Mouse (Mus musculus): ENCODE measurements at regions not wholly inside any gene's neighbourhood (a gene's known extent, or its start where the extent isn't known, plus 50 kb on each side); places are given as distances from the start of the nearest gene placed in this dataset.
A peak's percentile ranks its signal among the peaks of the same experiment; 100 is the strongest.

DNA sequence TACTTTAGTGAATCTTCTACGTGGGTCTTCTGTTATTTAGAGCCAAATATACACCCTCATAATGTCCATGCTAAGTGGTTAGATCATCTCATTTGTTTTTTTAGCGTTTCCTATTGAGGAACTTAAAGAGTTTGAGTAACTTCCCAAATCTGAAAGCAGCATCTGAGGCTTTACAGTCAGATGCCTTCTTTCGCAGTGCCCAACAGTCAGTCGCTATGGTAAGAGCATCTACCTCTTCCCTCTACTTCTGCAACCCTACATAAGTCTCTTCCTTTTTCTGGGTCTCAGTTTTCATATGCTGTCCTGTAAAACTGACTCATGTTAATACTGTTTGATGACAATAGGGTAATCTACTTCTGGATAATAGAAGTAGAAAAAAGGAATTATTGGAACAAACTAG lies 146.8 kb downstream of the Ktn1 start:
- DNase-seq: no peak

DNA sequence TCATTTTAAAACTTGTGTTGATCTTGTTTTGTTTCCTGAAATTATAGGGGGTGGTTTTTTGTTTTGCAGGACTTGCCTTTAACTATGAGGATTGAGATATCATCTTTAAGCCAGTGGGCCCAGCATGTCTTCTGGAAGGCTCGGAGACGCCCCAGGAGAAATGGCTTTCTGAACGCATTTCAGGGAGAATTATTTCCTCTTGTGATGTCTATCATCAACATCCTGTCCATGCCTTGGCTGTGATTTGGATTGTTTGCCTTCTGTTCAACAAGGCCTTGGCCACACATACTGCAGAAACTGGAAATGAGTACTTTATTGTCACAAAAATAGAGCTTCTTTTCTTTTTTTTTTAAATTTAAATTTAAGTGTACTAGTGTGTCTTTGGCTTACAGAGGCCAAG lies 150.0 kb downstream of the Ktn1 start:
- DNase-seq: no peak

DNA sequence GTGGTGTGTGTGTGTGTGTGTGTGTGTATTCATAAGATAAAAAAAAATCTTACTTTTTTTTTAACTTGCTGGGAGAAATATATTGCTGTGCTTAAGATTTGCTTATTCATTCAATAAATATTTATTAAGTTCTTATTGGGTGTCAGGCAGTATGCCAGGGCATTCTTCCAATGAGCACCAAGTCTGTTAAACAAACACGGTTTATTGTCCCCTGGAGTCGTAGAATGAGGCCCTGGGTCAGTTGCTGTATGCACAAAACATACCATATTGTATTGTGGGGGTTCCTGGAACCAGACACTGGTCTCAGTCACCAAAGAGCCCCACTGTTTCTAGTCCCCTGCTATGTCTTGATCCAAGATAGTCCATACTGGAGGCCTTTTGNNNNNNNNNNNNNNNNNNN lies 151.3 kb downstream of the Ktn1 start:
- peak; percentile 77 for DNase-seq

DNA sequence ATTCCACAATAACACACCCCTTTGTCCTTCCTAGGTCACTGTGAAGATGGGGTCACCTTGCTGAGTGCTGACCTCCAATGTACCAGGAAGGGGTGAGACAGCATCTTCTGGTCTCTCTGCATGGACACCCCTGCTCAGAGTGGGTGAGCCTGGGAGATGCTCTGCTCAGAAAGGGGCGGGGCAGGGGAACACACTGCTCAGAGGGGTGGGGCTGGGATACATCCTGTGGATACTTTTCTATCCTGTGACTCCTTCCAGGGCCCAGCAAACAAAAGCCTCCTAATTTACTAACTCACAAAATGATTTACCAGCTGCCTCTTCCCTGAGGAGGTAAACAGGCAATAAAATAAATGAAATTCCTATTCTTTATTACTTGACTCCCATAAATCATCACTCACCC lies 157.0 kb downstream of the Ktn1 start:
- no peak for DNase-seq

DNA sequence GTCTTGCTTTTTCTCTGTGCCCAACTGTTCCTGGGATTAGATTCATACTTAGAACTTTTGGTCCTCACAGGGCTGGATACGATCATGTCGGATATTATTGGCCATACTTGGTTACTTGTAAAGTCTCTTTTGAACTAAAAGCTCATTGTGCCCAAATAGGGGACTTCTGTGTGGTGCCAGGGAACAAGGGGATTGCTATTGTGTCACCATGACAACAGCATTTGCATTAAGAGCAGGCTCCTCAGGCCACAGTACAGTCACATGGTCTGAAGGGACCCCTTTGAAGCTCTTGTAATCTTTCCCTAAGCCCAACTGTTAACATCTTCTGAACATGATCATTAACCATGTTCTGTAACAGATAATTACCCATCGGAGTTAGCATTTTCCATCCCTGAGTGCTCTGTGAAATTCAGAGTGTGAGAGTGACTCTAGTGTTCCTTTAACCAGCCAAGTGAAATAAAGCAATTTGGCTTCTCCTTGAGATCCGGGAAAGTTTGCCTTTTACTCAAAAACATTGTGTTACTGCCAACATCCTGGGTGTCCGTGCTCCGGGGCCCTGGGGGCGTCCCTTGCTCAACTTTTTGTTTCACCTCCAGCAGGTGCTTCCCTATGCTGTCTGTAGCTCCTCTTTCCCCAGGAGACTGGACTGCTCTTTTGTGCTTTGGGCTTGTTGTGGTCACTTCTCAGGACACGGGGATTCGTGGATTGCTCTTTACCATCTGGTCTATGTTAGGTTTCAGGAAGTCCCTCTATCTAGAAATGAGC lies 157.7 kb downstream of the Ktn1 start:
- no peak for DNase-seq

DNA sequence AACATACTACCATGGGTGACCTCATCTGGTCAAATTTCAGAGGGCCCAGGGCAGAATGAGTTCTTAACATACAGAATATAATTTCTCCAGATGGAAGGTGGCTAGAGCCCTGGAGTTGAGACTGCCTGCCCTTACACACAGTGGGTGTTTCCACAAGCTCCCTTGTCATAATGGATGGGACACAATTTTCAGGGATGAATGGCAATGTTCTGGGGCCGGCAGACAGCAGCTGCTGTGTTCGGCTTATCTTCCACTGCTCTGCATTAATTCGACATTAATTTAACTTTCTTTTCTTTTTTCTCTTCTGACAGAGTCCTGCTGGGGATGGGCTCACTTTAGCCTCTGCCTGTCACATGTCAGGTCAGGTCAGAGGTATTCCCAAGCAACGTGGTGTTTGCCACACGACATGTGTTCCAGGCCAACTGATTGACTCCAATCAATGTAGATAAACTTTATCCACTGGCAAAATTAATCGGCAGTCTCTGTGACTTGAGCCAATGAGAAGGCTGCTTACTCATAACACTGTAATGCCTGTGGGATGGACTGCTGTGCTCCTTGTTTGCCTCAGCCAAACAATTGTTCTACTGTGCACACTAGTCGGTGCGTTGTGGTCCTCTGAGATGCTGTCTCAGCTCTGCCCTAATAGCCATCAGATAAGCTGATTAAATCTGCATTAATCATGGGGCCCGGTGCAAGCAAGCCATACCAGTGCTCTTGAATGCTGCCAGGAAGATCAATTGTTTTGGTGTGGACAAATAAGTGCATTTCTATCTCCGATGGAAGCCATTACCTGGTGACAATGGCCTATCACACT lies 160.1 kb downstream of the Ktn1 start:
- no peak for DNase-seq

DNA sequence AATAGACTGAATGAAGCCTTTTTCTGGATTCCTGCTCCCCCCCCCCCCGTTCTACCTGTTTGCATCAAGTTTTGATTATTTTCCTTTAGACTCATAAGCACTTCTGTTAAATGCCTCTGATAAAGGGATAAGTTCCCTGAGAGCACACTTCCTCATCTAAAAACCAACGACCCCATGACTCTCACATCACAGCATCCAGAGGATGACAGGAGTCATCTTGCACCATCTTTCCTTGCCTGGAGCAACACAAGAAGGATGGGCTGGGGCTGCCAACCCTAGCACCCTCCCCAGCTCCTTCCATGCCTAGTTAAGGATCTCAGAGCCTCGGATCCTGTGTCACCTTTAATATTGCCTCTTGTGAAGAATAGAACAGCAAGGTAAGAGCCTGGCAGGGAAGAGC lies 170.0 kb downstream of the Ktn1 start:
- no peak for DNase-seq

DNA sequence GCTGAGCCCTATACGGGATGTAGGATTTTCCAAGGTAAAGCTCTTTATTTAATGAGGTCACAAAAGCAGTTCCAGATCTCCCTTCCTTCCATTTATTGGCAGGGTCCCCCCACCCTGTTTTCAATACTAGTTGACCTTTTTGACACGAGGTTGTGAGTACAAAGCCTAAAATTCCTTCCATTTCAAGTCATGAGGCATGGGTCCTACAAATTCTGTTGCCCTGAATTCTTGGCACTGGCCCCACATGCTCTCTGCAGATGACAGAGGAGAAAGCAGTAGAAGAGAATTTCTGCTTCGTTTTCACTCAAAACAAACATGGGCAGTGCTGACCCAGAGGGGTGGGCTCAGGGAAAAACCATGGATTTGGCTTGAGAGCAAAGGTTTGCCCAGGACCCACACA lies 170.4 kb downstream of the Ktn1 start:
- peak; percentile 67 for DNase-seq

DNA sequence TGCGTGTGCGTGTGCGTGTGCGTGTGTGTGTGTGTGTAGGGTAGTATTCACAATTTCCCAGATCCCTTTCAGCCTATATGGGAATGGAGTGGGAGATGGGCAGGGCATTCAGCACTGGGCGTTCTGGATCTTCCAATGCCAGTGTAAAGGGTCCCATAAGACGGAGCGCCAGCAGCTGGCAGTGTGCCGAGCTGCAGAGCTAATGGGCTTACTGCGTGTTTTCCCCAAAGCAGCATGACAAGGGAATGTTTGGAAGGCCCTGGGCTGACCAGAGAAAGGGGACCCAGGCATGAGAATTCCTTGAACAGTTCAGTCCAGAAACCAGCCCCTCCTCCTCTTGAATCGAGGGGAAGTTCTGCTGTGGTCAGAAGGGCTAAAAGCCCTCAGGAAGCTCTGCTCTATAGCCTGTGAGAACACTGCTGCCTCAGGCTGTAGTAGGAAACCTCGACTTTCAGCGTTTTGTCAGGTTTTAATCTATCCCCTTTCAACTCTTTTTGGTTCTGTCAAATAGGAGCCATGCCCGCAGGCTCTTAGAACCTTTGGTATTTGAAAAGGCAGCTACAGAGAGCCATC lies 172.4 kb downstream of the Ktn1 start:
- peak; percentile 30 for DNase-seq

DNA sequence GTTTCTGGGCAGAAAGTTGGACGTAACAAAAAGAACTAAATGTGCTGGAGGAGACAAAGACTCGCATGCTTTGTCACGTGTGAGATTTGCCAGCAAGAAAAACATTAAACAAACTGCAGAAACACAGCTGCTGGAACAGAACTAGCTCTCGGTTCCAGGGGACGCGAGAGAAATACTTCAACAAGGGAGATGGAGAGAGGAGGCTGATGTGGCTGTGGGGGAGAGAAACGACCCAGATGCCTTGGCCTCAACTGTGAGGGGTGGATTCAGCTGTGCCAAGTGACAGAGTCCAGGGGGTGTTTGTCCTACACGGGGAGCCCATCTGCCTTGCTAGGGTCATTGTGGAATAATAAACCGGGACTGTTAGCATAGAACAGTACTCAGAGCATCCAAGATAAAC lies 174.9 kb downstream of the Ktn1 start:
- DNase-seq: peak; percentile 53

DNA sequence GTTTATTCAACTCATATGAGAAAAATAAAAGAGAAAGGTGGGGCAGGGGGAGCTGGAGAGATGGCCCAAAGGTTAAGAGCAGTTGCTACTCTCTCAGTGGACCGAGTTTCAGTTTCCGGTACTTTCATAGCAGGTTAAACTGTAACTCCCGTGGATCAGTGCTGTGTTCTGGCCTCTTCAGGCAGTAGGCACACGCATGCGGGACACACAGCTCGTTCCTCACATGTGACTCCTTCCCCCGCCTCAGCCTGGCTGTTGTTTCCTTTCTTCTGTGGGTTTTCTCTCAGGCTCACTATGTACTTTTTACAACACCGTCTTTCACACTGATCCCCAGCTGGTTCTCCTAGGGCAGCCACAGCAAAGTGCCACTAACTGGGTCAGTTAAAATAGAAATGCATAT lies 175.4 kb downstream of the Ktn1 start:
- DNase-seq: no peak

DNA sequence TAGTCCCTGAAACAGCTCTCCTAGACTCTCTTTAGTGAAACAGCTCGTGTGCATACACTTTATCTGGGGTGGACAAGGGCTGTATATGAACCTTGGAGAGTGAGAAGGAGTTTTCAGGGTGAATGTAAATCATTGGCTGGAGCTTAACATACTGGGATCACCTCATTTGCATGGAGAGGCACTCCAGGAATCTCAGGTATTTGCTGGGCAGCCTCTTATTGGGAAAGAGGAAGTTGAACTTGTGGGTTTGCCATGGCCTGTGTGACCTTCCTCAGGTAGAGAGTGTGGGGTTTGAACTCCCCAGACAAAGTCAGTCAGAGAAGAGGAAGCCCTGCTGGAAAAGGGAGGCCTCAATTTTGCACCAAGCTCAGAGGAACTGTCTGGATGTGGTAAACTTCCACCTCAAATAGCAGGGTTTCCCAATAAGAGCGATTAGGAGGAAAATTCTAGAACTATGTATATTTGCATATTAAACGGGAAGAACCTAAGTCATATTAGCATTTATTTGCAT lies 177.3 kb downstream of the Ktn1 start:
- DNase-seq: no peak

DNA sequence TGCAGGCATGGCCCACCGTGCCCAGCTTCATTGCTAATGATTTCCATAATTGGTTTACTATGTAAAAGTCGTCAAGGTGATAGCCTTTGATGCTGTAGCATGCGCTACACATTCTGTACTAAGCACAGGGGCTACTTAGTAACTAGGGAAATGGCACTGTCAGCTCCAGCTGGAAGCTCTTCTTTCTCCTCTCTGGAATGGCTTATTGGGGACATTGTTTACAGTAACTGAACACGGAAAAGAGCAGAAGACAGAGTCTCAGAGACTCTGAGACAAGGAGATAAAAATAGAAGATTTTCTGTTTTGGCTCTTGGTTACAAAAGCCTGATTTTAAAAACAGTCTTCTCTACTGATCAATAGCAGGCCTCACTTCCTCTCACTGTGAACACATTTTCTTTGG lies 178.3 kb downstream of the Ktn1 start:
- no peak for DNase-seq

DNA sequence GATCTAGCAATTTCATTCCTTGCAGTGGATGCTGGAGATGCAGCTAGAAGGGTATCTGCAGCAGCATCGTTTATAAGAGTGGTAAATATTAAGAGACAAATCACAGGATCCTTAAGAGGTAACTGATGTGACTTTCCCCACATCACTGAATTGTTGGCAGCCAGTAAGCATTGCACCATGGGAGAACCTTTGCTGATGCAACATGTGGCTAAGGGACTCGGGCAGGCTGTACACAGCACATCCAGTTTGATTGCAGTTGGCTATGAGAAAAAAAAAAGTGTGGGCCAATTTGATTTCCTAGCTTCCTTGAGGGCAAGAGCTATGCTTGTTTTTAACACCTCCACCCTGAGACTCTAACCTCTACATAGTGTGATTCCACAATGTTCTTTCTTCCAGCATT lies 179.4 kb downstream of the Ktn1 start:
- peak; percentile 30 for DNase-seq

DNA sequence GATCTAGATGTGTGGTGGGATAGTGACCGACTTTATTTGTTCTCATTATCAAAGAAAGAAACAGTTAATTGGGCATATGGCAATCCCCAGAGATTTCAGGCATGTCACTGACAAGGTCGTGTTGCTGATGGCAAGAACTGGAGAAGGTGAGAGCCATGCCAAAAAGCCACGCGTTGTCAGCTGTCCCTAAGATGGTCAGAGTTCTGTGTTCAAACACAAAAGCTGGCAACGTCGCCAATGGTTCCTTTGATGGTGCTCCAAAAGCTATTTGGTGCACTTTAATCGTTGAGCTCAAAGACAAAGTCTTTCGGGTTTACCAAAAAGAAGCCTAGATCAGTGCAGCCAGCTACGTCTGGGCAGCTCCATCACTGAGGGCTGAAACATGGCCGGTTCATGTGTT lies 185.4 kb downstream of the Ktn1 start:
- DNase-seq: peak; percentile 28

DNA sequence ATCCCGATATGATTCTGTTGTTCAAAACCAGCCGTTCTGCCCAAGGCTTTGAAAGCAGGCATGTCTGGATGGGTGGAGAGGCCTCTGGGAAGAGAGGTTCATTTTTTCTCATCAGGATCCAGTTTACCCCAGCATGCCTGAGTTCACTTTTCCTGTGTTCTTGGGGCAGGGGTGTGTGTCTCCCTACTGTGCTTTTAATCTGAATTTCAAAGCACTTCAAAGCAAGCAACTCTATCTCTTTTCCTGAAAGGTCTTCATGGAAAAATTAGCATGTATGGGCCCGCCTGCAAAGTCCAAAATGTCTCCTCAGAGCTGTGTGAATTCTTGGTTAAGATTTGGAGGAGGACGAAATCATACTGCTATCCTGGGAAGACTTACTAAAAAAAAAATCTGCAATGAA lies 187.2 kb downstream of the Ktn1 start:
- DNase-seq: no peak

DNA sequence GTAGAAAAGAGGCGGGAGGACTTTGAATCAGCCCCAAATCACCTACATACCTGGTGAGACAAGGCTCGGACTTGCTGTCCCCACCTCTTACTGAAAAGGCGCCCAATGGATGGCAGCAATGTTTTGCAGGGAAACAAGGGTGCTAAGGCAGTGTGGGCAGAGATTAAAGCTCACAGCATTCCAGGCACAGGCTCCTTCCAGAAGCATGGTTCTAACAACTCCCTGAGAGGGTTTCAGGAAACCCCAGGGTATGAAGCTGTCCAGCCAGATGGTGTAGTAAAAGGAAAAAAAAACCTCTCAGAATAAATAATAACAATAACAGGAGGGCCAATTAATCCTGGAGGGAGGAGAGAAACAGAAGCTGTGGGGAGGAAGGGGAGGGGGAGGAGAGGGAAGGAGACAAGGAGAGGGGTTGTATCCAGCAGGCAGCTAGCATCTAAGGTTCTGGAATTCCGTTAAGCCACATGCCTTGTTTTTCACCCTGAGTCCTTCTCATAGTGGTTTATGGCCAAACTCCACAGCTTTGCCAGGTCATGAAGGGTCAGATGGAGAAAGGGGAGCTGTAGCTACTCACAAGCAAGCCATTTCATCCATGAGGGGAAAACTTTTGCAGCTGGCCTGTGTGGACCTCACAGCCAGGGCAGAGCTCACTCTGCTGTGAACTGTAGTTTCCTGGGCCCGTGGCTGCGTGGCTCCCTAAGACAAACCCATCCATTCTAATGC lies 191.4 kb downstream of the Ktn1 start:
- peak; percentile 68 for DNase-seq

DNA sequence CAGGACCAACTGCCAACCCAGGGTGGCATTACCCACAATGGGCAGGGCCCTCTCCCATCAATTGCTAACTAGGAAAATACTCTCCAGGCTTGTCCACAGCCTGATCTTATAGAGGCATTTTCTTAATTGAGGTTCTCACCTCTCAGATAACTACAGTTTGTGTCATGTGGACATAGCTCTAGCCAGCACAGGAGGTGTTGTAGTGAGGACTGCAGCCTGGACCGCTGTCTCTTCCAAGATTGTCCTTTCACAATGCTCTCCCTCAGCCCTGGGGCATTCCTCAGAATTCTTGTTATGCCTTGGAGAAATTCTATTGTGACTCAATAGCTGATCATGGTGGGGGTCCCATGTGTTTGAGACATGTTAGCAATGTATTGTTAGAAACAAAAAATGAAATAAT lies 196.1 kb downstream of the Ktn1 start:
- peak; percentile 24 for DNase-seq

DNA sequence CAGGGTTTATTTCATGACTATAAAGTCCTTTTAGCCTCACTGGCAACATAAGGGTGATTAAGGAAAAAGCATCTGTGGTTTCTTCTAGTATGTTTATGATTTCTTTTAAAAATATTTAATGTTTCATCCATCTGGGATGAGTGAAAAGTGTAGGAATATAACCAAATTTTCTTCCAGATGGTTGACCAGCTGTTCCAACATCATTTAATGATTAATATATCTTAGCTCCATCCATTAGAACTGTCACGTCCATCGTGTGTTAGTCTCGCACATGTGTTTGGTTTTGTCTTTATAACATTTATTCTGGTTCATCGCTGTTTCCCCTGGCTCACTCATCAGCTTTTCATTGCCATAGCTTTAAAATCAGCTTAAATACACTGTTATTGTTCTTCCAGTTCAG lies 200.6 kb downstream of the Ktn1 start:
- DNase-seq: no peak

DNA sequence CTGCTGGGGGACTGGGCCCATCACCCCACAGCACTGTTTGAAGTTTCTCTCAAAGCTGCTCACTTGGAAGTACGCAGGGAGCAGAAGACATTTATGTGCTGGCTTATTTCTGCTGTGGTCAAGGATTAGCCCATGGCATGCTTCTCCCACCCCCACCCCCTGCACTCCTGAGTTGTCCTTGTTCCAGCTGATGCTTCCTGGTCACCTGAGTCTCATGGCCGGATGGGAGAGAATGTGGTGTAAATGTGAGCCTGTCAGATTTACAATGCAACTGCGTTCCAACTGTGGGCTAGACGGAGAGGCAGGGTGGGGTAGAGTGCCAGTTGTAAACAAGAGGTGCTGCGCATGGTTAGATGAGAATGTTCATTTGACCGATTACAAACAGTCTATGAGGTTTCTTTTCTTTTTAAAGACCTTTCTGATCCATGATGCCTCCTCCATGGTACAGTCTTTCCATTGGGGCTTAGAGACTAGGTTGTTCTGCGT lies 208.1 kb downstream of the Ktn1 start:
- DNase-seq: no peak

DNA sequence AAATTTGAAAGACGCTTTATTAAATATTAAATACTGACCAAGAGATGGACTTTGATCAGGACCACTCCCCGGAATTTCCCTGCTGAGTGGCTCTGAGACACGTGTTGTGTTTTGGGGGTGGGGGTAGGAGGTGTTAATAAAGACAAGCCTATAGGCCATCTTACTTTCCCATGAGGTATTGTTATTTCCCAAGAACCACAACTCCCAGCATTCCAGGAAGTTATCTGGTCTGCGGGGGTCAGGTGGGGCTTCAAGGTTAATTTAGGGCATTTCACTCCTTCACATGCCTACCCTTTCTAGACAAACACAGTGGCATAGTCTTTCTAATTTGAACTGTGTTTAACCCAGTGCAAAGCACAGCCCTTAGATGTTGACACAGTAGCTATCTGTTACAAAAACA lies 209.0 kb downstream of the Ktn1 start:
- DNase-seq: no peak

DNA sequence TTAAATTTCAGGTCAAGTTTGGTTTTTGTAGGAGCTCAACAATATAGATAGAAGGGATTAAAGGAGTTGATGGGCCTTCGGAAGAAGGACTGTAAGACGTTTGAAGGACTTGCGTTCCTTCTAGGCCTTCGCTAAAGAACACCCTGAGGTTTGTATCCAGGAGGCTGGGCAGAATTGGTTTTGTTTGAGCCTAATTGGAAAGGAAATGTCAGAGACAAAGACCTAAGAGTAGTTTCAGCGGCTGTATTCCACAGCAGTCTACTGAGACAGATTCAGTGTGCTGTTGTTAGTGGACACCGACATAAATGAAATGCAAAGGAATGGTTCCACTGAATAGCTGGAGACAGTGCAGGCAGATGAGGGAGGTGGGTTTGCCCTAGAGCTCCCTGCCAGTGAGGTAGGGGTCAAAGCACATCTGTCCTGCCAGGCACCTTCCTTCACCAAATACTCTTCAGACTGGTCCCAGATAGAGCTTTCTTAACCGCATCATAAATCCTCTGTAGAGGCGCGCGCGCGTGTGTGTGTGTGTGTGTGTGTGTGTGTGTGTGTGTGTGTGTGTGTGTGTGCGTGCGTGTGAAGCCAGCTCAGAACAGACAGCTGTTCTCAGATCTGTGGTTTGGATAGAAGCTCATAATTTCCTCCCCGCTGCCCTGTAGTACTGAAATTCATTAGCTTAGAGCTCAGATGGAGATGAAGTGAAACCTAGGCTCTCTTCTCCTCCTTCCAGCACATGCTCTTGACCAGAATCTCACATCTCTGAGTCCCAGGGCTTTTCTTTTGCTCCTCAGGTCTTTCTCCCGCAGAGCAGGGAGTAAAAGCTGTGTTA lies 209.7 kb downstream of the Ktn1 start:
- DNase-seq: no peak

All from lung, postnatal 10 days (tissue).